Mouse (Mus musculus): Measurements from ENCODE around the gene Ice1. TPM values are rescaled to one million over a fixed set of nuclear protein-coding genes. Genes with fewer than 3 reads are reported as not detected.
A peak's percentile ranks its signal among the peaks of the same experiment; 100 is the strongest.

The Ice1 gene
- polyA plus RNA-seq, 1 experiment from 2014 or later, result 31.3 TPM

- H3K9ac ChIP-seq, result no peak overlapping the region
- no peaks in the 10 kb centered on the region for H3K4me1 ChIP-seq
- no peak overlapping the region for H3K27ac ChIP-seq
- H3K27me3 ChIP-seq, result no peaks in the 10 kb centered on the region
- no peak overlapping the region for H3K4me3 ChIP-seq
- H3K9me3 ChIP-seq, result no peaks in the 10 kb centered on the region
- peaks cover 97% of the 10 kb centered on the region for H3K36me3 ChIP-seq
- WGBS, result 78% methylated on average over 8 of the region's 8 CpGs
- ATAC-seq (ENCODE audit: insufficient number of reproducible peaks, insufficient read depth, low FRiP score, low TSS enrichment), result no peak
- no peak overlapping the region for H3K4me2 ChIP-seq (replicated peaks)
These were observed 32.7 kb downstream of the Ice1 start for GRCm38 (mm10) chr13:70604723-70605122.

GRCm38 (mm10) chr13:70601566-70601965 is 35.9 kb downstream of the Ice1 start:
- peaks cover 73% of the 10 kb centered on the region for H3K36me3 ChIP-seq
- H3K4me3 ChIP-seq, result no peak overlapping the region
- H3K4me2 ChIP-seq (replicated peaks), result no peak overlapping the region
- no peaks in the 10 kb centered on the region for H3K4me1 ChIP-seq
- 84% methylated on average over 1 of the region's 1 CpGs for WGBS
- no peaks in the 10 kb centered on the region for H3K27me3 ChIP-seq
- ATAC-seq (ENCODE audit: insufficient number of reproducible peaks, insufficient read depth, low FRiP score, low TSS enrichment), result no peak
- no peaks in the 10 kb centered on the region for H3K9me3 ChIP-seq
- no peak overlapping the region for H3K27ac ChIP-seq
- no peak overlapping the region for H3K9ac ChIP-seq

- Histone ChIP-seq H3K27ac (no peak overlapping the region), H3K4me2 (replicated peaks) (no peak overlapping the region), H3K9ac (no peak overlapping the region), H3K27me3 (no peaks in the 10 kb centered on the region), H3K4me3 (no peak overlapping the region), H3K36me3 (peaks cover 69% of the 10 kb centered on the region), H3K4me1 (no peaks in the 10 kb centered on the region), H3K9me3 (no peaks in the 10 kb centered on the region)
- WGBS, result 87% methylated on average over 12 of the region's 12 CpGs
- no peak for ATAC-seq (ENCODE audit: insufficient number of reproducible peaks, insufficient read depth, low FRiP score, low TSS enrichment)
These were observed 37.3 kb downstream of the Ice1 start for GRCm38 (mm10) chr13:70599964-70600619.

- Histone ChIP-seq H3K27me3 (no peaks in the 10 kb centered on the region), H3K4me3 (no peak overlapping the region), H3K27ac (no peak overlapping the region), H3K9me3 (no peaks in the 10 kb centered on the region), H3K4me1 (no peaks in the 10 kb centered on the region), H3K9ac (no peak overlapping the region), H3K4me2 (replicated peaks) (no peak overlapping the region), H3K36me3 (peaks cover 69% of the 10 kb centered on the region)
- WGBS, result 93% methylated on average over 4 of the region's 4 CpGs
- no peak for ATAC-seq (ENCODE audit: insufficient number of reproducible peaks, insufficient read depth, low FRiP score, low TSS enrichment)
These were observed 38.5 kb downstream of the Ice1 start for GRCm38 (mm10) chr13:70598941-70599340.

GRCm38 (mm10) chr13:70596901-70597300 is 40.5 kb downstream of the Ice1 start:
- H3K27ac ChIP-seq, result no peak overlapping the region
- no peaks in the 10 kb centered on the region for H3K9me3 ChIP-seq
- no peak for ATAC-seq (ENCODE audit: insufficient number of reproducible peaks, insufficient read depth, low FRiP score, low TSS enrichment)
- WGBS, result 86% methylated on average over 3 of the region's 3 CpGs
- H3K27me3 ChIP-seq, result no peaks in the 10 kb centered on the region
- H3K36me3 ChIP-seq, result peaks cover 69% of the 10 kb centered on the region
- H3K4me1 ChIP-seq, result no peaks in the 10 kb centered on the region
- H3K4me3 ChIP-seq, result no peak overlapping the region
- H3K9ac ChIP-seq, result no peak overlapping the region
- H3K4me2 ChIP-seq (replicated peaks), result no peak overlapping the region

GRCm38 (mm10) chr13:70590248-70590762 is 47.1 kb downstream of the Ice1 start:
- Histone ChIP-seq H3K4me3 (no peak overlapping the region), H3K9me3 (no peaks in the 10 kb centered on the region), H3K36me3 (peaks cover 71% of the 10 kb centered on the region), H3K9ac (no peak overlapping the region), H3K4me2 (replicated peaks) (no peak overlapping the region), H3K27ac (no peak overlapping the region), H3K4me1 (no peaks in the 10 kb centered on the region), H3K27me3 (no peaks in the 10 kb centered on the region)
- 93% methylated on average over 7 of the region's 7 CpGs for WGBS
- no peak for ATAC-seq (ENCODE audit: insufficient number of reproducible peaks, insufficient read depth, low FRiP score, low TSS enrichment)

GRCm38 (mm10) chr13:70586969-70587368 is 50.5 kb downstream of the Ice1 start:
- peaks cover 38% of the 10 kb centered on the region for H3K36me3 ChIP-seq

GRCm38 (mm10) chr13:70582517-70582916 is 54.9 kb downstream of the Ice1 start:
- no peak overlapping the region for H3K4me3 ChIP-seq
- no peak overlapping the region for H3K9ac ChIP-seq
- WGBS, result 46% methylated on average over 2 of the region's 2 CpGs
- H3K27me3 ChIP-seq, result no peaks in the 10 kb centered on the region
- H3K36me3 ChIP-seq, result peaks cover 4% of the 10 kb centered on the region; the same call in 1 of the 2 replicates
- no peaks in the 10 kb centered on the region for H3K4me1 ChIP-seq
- no peak overlapping the region for H3K4me2 ChIP-seq (replicated peaks)
- no peak for ATAC-seq (ENCODE audit: insufficient number of reproducible peaks, insufficient read depth, low FRiP score, low TSS enrichment)
- no peaks in the 10 kb centered on the region for H3K9me3 ChIP-seq
- H3K27ac ChIP-seq, result no peak overlapping the region

More at GRCm38 (mm10) chr13:70586969-70587368, 50.5 kb downstream of the Ice1 start:
- Histone ChIP-seq H3K27ac (no peak overlapping the region), H3K4me2 (replicated peaks) (no peak overlapping the region), H3K9ac (no peak overlapping the region), H3K4me3 (no peak overlapping the region), H3K27me3 (no peaks in the 10 kb centered on the region), H3K4me1 (no peaks in the 10 kb centered on the region), H3K9me3 (no peaks in the 10 kb centered on the region)
- 83% methylated on average over 2 of the region's 2 CpGs for WGBS
- no peak for ATAC-seq (ENCODE audit: insufficient number of reproducible peaks, insufficient read depth, low FRiP score, low TSS enrichment)

GRCm38 (mm10) chr13:70581509-70581908 is 55.9 kb downstream of the Ice1 start:
- 86% methylated on average over 4 of the region's 4 CpGs for WGBS
- no peak for ATAC-seq (ENCODE audit: insufficient number of reproducible peaks, insufficient read depth, low FRiP score, low TSS enrichment)
- no peaks in the 10 kb centered on the region for H3K9me3 ChIP-seq
- H3K27ac ChIP-seq, result no peak overlapping the region
- H3K4me2 ChIP-seq (replicated peaks), result no peak overlapping the region
- no peaks in the 10 kb centered on the region for H3K4me1 ChIP-seq
- H3K4me3 ChIP-seq, result no peak overlapping the region
- H3K36me3 ChIP-seq, result no peaks in the 10 kb centered on the region; the same call in 1 of the 2 replicates
- no peak overlapping the region for H3K9ac ChIP-seq
- no peaks in the 10 kb centered on the region for H3K27me3 ChIP-seq

GRCm38 (mm10) chr13:70574216-70574615 is 63.2 kb downstream of the Ice1 start:
- Histone ChIP-seq H3K4me3 (no peak overlapping the region), H3K27ac (no peak overlapping the region), H3K4me2 (replicated peaks) (no peak overlapping the region), H3K9ac (no peak overlapping the region), H3K36me3 (no peaks in the 10 kb centered on the region), H3K4me1 (no peaks in the 10 kb centered on the region), H3K9me3 (no peaks in the 10 kb centered on the region), H3K27me3 (no peaks in the 10 kb centered on the region)
- 0 out of 2 replicates have a peak, but pooled peaks have one; percentile 50 for ATAC-seq (ENCODE audit: insufficient number of reproducible peaks, insufficient read depth, low FRiP score, low TSS enrichment)
- 87% methylated on average over 1 of the region's 1 CpGs for WGBS

GRCm38 (mm10) chr13:70567889-70568288 is 69.5 kb downstream of the Ice1 start:
- 62% methylated on average over 2 of the region's 2 CpGs for WGBS
- ATAC-seq (ENCODE audit: insufficient number of reproducible peaks, insufficient read depth, low FRiP score, low TSS enrichment), result no peak
- H3K4me3 ChIP-seq, result no peak overlapping the region

GRCm38 (mm10) chr13:70553456-70553855 is 84.0 kb downstream of the Ice1 start:
- Histone ChIP-seq H3K27me3 (no peaks in the 10 kb centered on the region), H3K9ac (no peak overlapping the region), H3K4me3 (no peak overlapping the region), H3K36me3 (no peaks in the 10 kb centered on the region), H3K4me1 (no peaks in the 10 kb centered on the region), H3K9me3 (no peaks in the 10 kb centered on the region), H3K4me2 (replicated peaks) (no peak overlapping the region), H3K27ac (no peak overlapping the region)
- ATAC-seq (ENCODE audit: insufficient number of reproducible peaks, insufficient read depth, low FRiP score, low TSS enrichment), result no peak
- 83% methylated on average over 5 of the region's 5 CpGs for WGBS

More at GRCm38 (mm10) chr13:70567889-70568288, 69.5 kb downstream of the Ice1 start:
- H3K9me3 ChIP-seq, result no peaks in the 10 kb centered on the region
- H3K36me3 ChIP-seq, result no peaks in the 10 kb centered on the region
- no peaks in the 10 kb centered on the region for H3K4me1 ChIP-seq
- no peak overlapping the region for H3K9ac ChIP-seq
- no peak overlapping the region for H3K4me2 ChIP-seq (replicated peaks)
- H3K27ac ChIP-seq, result no peak overlapping the region
- no peaks in the 10 kb centered on the region for H3K27me3 ChIP-seq

All from embryonic facial prominence, embryonic 12.5 days (tissue).